Mouse (Mus musculus): Measurements from ENCODE around the gene Grcc10. TPM values are rescaled to one million over a fixed set of nuclear protein-coding genes. Genes with fewer than 3 reads are reported as not detected.

Grcc10 gene
- 100 to 1,000 TPM; 246 to 277 TPM for total RNA-seq (2023)

GRCm38 (mm10) chr6:124740888-124741761 lies at the start of gene Grcc10:
TSS of gene Grcc10 (minus strand) at chr6:124741374.

GRCm38 (mm10) chr6:124779222-124779983 lies 38.2 kb upstream of the Grcc10 start, which contains the start of gene Lrrc23:
TSS of gene Lrrc23 (minus strand) at chr6:124779727.

DNA sequence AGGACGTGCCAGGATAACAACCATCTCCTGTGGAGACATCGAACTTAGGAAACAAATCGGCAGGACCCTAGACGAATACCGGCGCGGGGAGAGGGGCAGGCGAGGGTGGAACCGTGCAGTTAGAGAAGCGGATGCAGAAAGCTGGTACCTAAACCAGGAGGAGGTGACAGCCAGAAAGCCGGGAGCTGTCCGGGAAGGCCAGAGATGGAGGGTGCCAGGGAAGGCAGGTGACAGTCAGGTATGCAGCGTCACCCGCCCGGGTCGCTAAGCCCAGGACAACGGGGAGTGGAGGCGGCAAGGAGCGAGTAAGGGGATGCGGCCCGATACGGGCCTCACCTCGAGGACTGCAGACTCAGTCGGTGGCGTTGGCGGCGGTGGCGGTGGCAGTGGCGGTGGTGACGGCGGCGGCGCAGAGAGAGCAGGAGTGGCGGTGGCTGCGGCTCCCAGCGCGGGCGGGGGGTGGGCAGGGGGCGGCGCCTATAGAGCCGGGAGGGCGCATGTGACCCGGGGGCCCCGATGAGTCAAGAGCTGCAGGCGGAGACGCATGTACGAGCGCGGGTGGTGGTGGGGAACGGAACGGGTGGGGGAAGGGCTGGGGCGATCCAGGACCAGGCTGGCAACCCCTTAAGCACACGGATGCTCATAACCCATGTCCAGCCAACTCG lies 28.1 kb upstream of the Grcc10 start, which contains the start of gene Eno2:
Eno2 (minus strand) TSS at position 573 of the 665 bp plus-strand sequence.

GRCm38 (mm10) chr6:124755831-124756595 lies 14.8 kb upstream of the Grcc10 start, which contains the start of the genes Gm45234 and Atn1:
TSS of gene Gm45234 (minus strand) at chr6:124756021.
TSS of gene Atn1 (minus strand) at chr6:124756524.

GRCm38 (mm10) chr6:124738511-124739023 lies 2.6 kb downstream of the Grcc10 start, which contains the start of gene Ptpn6:
TSS of gene Ptpn6 (minus strand) at chr6:124738714.

DNA sequence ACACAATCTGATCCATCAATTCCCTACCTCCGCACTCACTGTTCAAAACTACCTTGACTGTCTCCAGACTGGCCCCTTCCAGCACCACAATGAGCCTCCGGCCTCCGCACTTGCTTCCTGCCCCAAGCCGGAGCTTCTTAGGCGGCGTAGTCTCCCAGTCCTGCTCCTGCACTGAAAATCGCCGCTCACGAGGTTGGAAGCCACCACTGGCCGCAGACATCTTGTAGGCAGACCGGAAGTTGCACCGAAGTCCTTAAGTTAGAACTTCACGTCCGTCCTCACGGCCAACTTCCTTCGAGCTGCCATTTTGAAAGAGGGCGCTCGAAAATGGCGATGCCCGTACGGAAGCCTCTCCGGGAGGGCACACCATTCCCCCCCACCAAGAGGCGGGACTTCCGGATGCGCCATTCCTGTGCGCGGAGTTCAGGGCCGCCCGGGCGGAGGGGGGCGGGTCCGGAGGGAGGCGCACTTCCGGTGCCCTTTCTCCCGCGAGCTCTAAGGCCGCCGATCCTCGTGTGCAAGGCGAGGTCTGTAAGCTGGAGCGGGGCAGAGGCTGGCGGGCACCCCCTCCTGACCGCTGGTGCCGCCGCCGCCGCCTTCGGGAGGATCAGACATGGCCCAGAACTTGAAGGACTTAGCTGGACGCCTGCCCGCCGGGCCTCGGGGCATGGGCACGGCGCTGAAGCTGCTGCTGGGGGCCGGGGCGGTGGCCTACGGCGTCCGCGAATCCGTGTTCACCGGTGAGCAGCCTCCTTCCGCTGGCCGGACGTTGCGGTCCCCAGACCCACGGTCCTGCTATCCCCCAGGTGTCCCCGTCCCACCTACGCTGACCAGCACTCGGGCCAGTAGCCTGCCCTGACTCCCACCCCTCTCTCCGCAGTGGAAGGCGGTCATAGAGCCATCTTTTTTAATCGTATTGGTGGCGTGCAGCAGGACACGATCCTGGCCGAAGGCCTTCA lies 29.1 kb downstream of the Grcc10 start, which contains the start of the genes Emg1 and Phb2:
Emg1 (minus strand) TSS at position 355 of the 959 bp plus-strand sequence.
Phb2 (plus strand) TSS at position 513 of the 959 bp plus-strand sequence.

Other genes starting within 250 kb of the Grcc10 start
- not detected for gene C1rl, start 248.3 kb downstream of the Grcc10 start, total RNA-seq (2023)
- under 1 TPM in 1 of 2 experiments, not detected in 1; 0.30 TPM for gene C1ra, start 229.0 kb downstream of the Grcc10 start, total RNA-seq (2023)
- gene C1s1, start 199.0 kb downstream of the Grcc10 start, total RNA-seq (2023) = under 1 TPM in 1 of 2 experiments, not detected in 1; 0.83 TPM
- gene C1rb, start 171.1 kb downstream of the Grcc10 start, total RNA-seq (2023) = not detected
- not detected for gene C1s2, start 105.3 kb downstream of the Grcc10 start, total RNA-seq (2023)
- gene Lpcat3, start 78.3 kb downstream of the Grcc10 start, total RNA-seq (2023) = 10 to 100 TPM; 55.1 to 60.9 TPM
- 100 to 1,000 TPM; 125 to 132 TPM for gene Emg1, start 29.2 kb downstream of the Grcc10 start, total RNA-seq (2023)
- gene Phb2, start 29.0 kb downstream of the Grcc10 start, total RNA-seq (2023) = 100 to 1,000 TPM; 226 to 235 TPM
- gene Ptpn6, start 2.7 kb downstream of the Grcc10 start, total RNA-seq (2023) = 100 to 1,000 TPM; 669 to 751 TPM
- gene Gm45234, start 14.6 kb upstream of the Grcc10 start, total RNA-seq (2023) = not detected
- 10 to 100 TPM; 25.7 to 42.9 TPM for gene Atn1, start 15.2 kb upstream of the Grcc10 start, total RNA-seq (2023)
- 1 to 10 TPM in 1 of 2 experiments, under 1 TPM in 1; 0.95 to 1.9 TPM for gene Eno2, start 28.3 kb upstream of the Grcc10 start, total RNA-seq (2023)
- 1 to 10 TPM; 3.1 to 7.8 TPM for gene Lrrc23, start 38.4 kb upstream of the Grcc10 start, total RNA-seq (2023)
- gene Spsb2, start 67.3 kb upstream of the Grcc10 start, total RNA-seq (2023) = 1 to 10 TPM; 7.1 to 8.9 TPM
- gene Tpi1, start 72.9 kb upstream of the Grcc10 start, total RNA-seq (2023) = 10 to 100 TPM; 54.5 to 58.7 TPM
- 10 to 100 TPM; 84.4 to 95.0 TPM for gene Usp5, start 88.1 kb upstream of the Grcc10 start, total RNA-seq (2023)
- 1 to 10 TPM; 1.8 to 4.2 TPM for gene Cdca3, start 88.2 kb upstream of the Grcc10 start, total RNA-seq (2023)
- under 1 TPM in 1 of 2 experiments, not detected in 1; 0.30 TPM for gene Gnb3, start 98.9 kb upstream of the Grcc10 start, total RNA-seq (2023)
- gene P3h3, start 116.4 kb upstream of the Grcc10 start, total RNA-seq (2023) = not detected
- gene Gpr162, start 122.6 kb upstream of the Grcc10 start, total RNA-seq (2023) = under 1 TPM; 0.15 to 0.47 TPM
- under 1 TPM; 0.36 to 0.61 TPM for gene Cd4, start 146.8 kb upstream of the Grcc10 start, total RNA-seq (2023)
- gene Lag3, start 170.3 kb upstream of the Grcc10 start, total RNA-seq (2023) = under 1 TPM; 0.27 to 0.44 TPM
- gene Ptms, start 178.7 kb upstream of the Grcc10 start, total RNA-seq (2023) = 10 to 100 TPM; 40.0 to 57.1 TPM
- gene Mlf2, start 190.0 kb upstream of the Grcc10 start, total RNA-seq (2023) = 100 to 1,000 TPM; 103 to 117 TPM
- gene Cops7a, start 224.2 kb upstream of the Grcc10 start, total RNA-seq (2023) = 10 to 100 TPM; 56.3 to 59.5 TPM